Mouse (Mus musculus) CH12.LX (cell line): ENCODE results near the gene Rai14. TPM values are rescaled to one million over a fixed set of nuclear protein-coding genes. Genes with fewer than 3 reads are reported as not detected.

Experiments used
- DNase-seq: peaks from one replicate; pipeline ENCODE4 v3.0.0-alpha.2; 2013; ENCODE audit errors: extremely low read depth
- H3K27ac ChIP-seq: 2 replicates; pipeline ENCODE4 v1.5.1; 2012; ENCODE audit warnings: low read depth, mild to moderate bottlenecking, control low read depth, moderate library complexity; ENCODE audit not compliant: insufficient read depth
- H3K27me3 ChIP-seq: replicated peaks from 2 replicates; pipeline ENCODE3; 2012; ENCODE audit warnings: inconsistent platforms
- H3K36me3 ChIP-seq, 2 experiments: replicated peaks in 1 of 2; 2 replicates each; pipeline versions ENCODE3 to v1.6.1; 2012; ENCODE audit warnings: inconsistent platforms in 1 of 2, low read length in 1 of 2, mild to moderate bottlenecking in 1 of 2, mixed read lengths in 1 of 2, moderate library complexity in 1 of 2; ENCODE audit not compliant: control insufficient read depth in 1 of 2, insufficient read depth in 1 of 2
- H3K4me1 ChIP-seq, 2 experiments: 2 replicates each; pipeline ENCODE4 v1.6.1; 2012; ENCODE audit warnings: inconsistent platforms in 1 of 2, moderate library complexity in 1 of 2; ENCODE audit not compliant: insufficient read depth in 2 of 2, control insufficient read depth in 1 of 2
- H3K4me2 ChIP-seq: 2 replicates; pipeline ENCODE4 v1.6.1; 2012; ENCODE audit warnings: low read depth, mild to moderate bottlenecking, control low read depth; ENCODE audit not compliant: poor library complexity, insufficient read depth, severe bottlenecking
- H3K4me3 ChIP-seq, 3 experiments: fragments of 150-350 bp in 1 of 3; sonication (generic) in 1 of 3; replicated peaks in 1 of 3; 2 replicates each; pipeline versions ENCODE3 to v1.5.1; 2011 to 2012; ENCODE audit warnings: low read depth in 2 of 3, low read length in 2 of 3, mild to moderate bottlenecking in 2 of 3, moderate library complexity in 2 of 3, control low read depth in 1 of 3, improper control_type of control experiment in 1 of 3, inconsistent platforms in 1 of 3, mixed read lengths in 1 of 3; ENCODE audit not compliant: poor library complexity in 1 of 3
- H3K79me2 ChIP-seq: replicated peaks from 2 replicates; pipeline ENCODE4 v1.6.1; 2012; ENCODE audit warnings: mild to moderate bottlenecking, moderate library complexity; ENCODE audit not compliant: control insufficient read depth, poor library complexity, insufficient read depth, severe bottlenecking; ENCODE audit errors: extremely low read depth
- H3K9ac ChIP-seq: 2 replicates; pipeline ENCODE4 v1.6.1; 2012; ENCODE audit warnings: low read depth, mild to moderate bottlenecking, control low read depth, moderate library complexity; ENCODE audit not compliant: insufficient read depth
- H3K9me3 ChIP-seq: replicated peaks from 2 replicates; pipeline ENCODE3; 2012; ENCODE audit warnings: low read length, inconsistent platforms, mixed read lengths
- CHD2 ChIP-seq: IDR thresholded peaks from 2 replicates; pipeline ENCODE4 v1.6.1; 2011; ENCODE audit warnings: low read length, improper control_type of control experiment
- CTCF ChIP-seq, 2 experiments: IDR thresholded peaks in 1 of 2; conservative IDR thresholded peaks in 1 of 2; 2 replicates each; pipeline ENCODE4 v1.5.1; 2011 to 2012; ENCODE audit warnings: low read depth in 2 of 2, low read length in 2 of 2, improper control_type of control experiment in 1 of 2, inconsistent platforms in 1 of 2, mild to moderate bottlenecking in 1 of 2, moderate library complexity in 1 of 2
- E2F4 ChIP-seq: IDR thresholded peaks from 2 replicates; pipeline ENCODE4 v1.6.1; 2011; ENCODE audit warnings: low read depth, low read length, improper control_type of control experiment; ENCODE audit not compliant: insufficient replicate concordance
- EP300 ChIP-seq: IDR thresholded peaks from 2 replicates; pipeline ENCODE4 v1.6.1; 2011; ENCODE audit warnings: low read length, improper control_type of control experiment
- ETS1 ChIP-seq: conservative IDR thresholded peaks from 2 replicates; pipeline ENCODE4 v1.6.1; 2012; ENCODE audit warnings: low read depth, mild to moderate bottlenecking, inconsistent platforms, low read length, improper control_type of control experiment, moderate library complexity
- HCFC1 ChIP-seq: IDR thresholded peaks from 2 replicates; pipeline ENCODE4 v1.6.1; 2012; ENCODE audit warnings: low read depth, mild to moderate bottlenecking, inconsistent platforms, low read length, improper control_type of control experiment
- MAFK ChIP-seq: IDR thresholded peaks from 2 replicates; pipeline ENCODE4 v1.6.1; 2011; ENCODE audit warnings: low read length, improper control_type of control experiment; ENCODE audit not compliant: insufficient replicate concordance
- MAX ChIP-seq: IDR thresholded peaks from 2 replicates; pipeline ENCODE4 v1.6.1; 2011; ENCODE audit warnings: low read length, improper control_type of control experiment
- MEF2A ChIP-seq: IDR thresholded peaks from 2 replicates; pipeline ENCODE4 v1.6.1; 2014; ENCODE audit warnings: low read depth, mild to moderate bottlenecking, inconsistent platforms, low read length, improper control_type of control experiment, borderline replicate concordance
- MXI1 ChIP-seq: IDR thresholded peaks from 2 replicates; pipeline ENCODE4 v1.6.1; 2011; ENCODE audit warnings: mild to moderate bottlenecking, low read depth, low read length, improper control_type of control experiment
- MYC ChIP-seq: IDR thresholded peaks from 2 replicates; pipeline ENCODE4 v1.6.1; 2011; ENCODE audit warnings: low read depth, mild to moderate bottlenecking, improper control_type of control experiment, low read length
- NELFE ChIP-seq: IDR thresholded peaks from 2 replicates; pipeline ENCODE4 v1.6.1; 2011; ENCODE audit warnings: low read depth, low read length, improper control_type of control experiment
- NRF1 ChIP-seq: IDR thresholded peaks from 2 replicates; pipeline ENCODE4 v1.6.1; 2014; ENCODE audit warnings: low read depth, mild to moderate bottlenecking, inconsistent platforms, low read length, improper control_type of control experiment, moderate library complexity
- RAD21 ChIP-seq: IDR thresholded peaks from 2 replicates; pipeline ENCODE4 v1.6.1; 2011; ENCODE audit warnings: low read depth, mild to moderate bottlenecking, low read length, improper control_type of control experiment, moderate library complexity
- SIN3A ChIP-seq: IDR thresholded peaks from 2 replicates; pipeline ENCODE4 v1.6.1; 2012; ENCODE audit warnings: low read length, improper control_type of control experiment, inconsistent platforms
- TCF12 ChIP-seq: IDR thresholded peaks from 2 replicates; pipeline ENCODE4 v1.6.1; 2014; ENCODE audit warnings: low read depth, mild to moderate bottlenecking, inconsistent platforms, low read length, improper control_type of control experiment
- USF1 ChIP-seq: IDR thresholded peaks from 2 replicates; pipeline ENCODE4 v1.6.1; 2014; ENCODE audit warnings: low read depth, mild to moderate bottlenecking, inconsistent platforms, low read length, improper control_type of control experiment
- ZC3H11A ChIP-seq: IDR thresholded peaks from 2 replicates; pipeline ENCODE4 v1.6.1; 2012; ENCODE audit warnings: low read depth, mild to moderate bottlenecking, inconsistent platforms, low read length, improper control_type of control experiment
- ZMIZ1 ChIP-seq: IDR thresholded peaks from 2 replicates; pipeline ENCODE4 v1.6.1; 2012; ENCODE audit warnings: low read depth, mild to moderate bottlenecking, inconsistent platforms, low read length, improper control_type of control experiment
- ZNF384 ChIP-seq: IDR thresholded peaks from 2 replicates; pipeline ENCODE4 v1.6.1; 2012; ENCODE audit warnings: low read depth, low read length, improper control_type of control experiment, inconsistent platforms
- dilution Hi-C: fragments of 300-500 bp; cut with MboI; formaldehyde crosslinking; loops from 2 replicates; pipeline ENCODE4 v1.14.3; 2020; ENCODE audit warnings: low sequenced_read_pairs; ENCODE audit not compliant: extremely low pct_unique_long_range_greater_than_20kb, extremely low pct_ligation_motif_present
- in situ Hi-C: fragments of 300-500 bp; cut with MboI; formaldehyde crosslinking; loops from 3 replicates; pipeline ENCODE4 v1.14.3; 2019; ENCODE audit warnings: low sequenced_read_pairs, low pct_ligation_motif_present, low pct_unique_long_range_greater_than_20kb, mixed read lengths
- polyA plus RNA-seq: library from polyadenylated mRNA; unstranded; fragments of >175 nt; gene quantifications from 2 replicates; pipeline ENCODE4 v1.2.1, GENCODE M21; 2012; ENCODE audit warnings: low read depth; ENCODE audit not compliant: insufficient read length
- total RNA-seq, 2 experiments: library from RNA; depleted of rRNA; stranded (reverse); fragments of 300-350 nt in 1 of 2; fragments of >200 nt in 1 of 2; gene quantifications; 2 replicates each; pipeline ENCODE4 v1.2.3; 2012 to 2014

Rai14 gene
- total and polyA plus RNA-seq, 3 experiments, result 7.5 to 14.1 (median 9.6) TPM

- peak; percentile 48; the same call in 1 of the 2 replicates for TF ChIP-seq MYC
- TF ChIP-seq NELFE, result peak; percentile 51; the same call in 1 of the 2 replicates
- TF ChIP-seq RAD21, result peak; percentile 62
- TF ChIP-seq MAFK, result no peak
- peak; percentile 43; the same call in 1 of the 2 replicates for TF ChIP-seq MAX
- TF ChIP-seq ZMIZ1, result no peak
- TF ChIP-seq ETS1, result 0 out of 2 replicates have a peak, but pooled peaks have one; percentile 12
Observed at GRCm38 (mm10) chr15:10583408-10583807, 131.0 kb downstream of the Rai14 start (continued).

- dilution Hi-C loops, result no loop called here
- TF ChIP-seq CHD2 (no peak), SIN3A (no peak), NRF1 (no peak), CTCF (conservative IDR thresholded peaks at IDR 0.05 in 1 of 2, IDR thresholded peaks at IDR 0.05 in 1 of 2; ENCODE audit: low read depth in 2 of 2, low read length in 2 of 2) (no peak), TCF12 (peak; percentile 66), MEF2A (peak; percentile 87), ETS1 (peak; percentile 71), EP300 (peak; percentile 57; the same call in 1 of the 2 replicates), ZC3H11A (no peak), HCFC1 (no peak)
- no peak overlapping the region; the same call in 1 of the 2 replicates for H3K27ac ChIP-seq
- peaks cover 0 to 27% of the 10 kb centered on the region in 2 experiments for H3K36me3 ChIP-seq
- H3K4me3 ChIP-seq, result no peak overlapping the region
- no peaks in the 10 kb centered on the region for H3K9me3 ChIP-seq
- DNase-seq, result peak; percentile 49
- peak overlapping the region; percentile 63 for H3K4me2 ChIP-seq
- no peaks in the 10 kb centered on the region for H3K27me3 ChIP-seq
- no peaks in the 10 kb centered on the region for H3K79me2 ChIP-seq
- in situ Hi-C loops, result no loop called here
- H3K9ac ChIP-seq, result no peak overlapping the region
- peaks cover 8 to 31% of the 10 kb centered on the region in 2 experiments; a peak in 3 of 4 replicates for H3K4me1 ChIP-seq
Observed at GRCm38 (mm10) chr15:10579159-10579558, 135.3 kb downstream of the Rai14 start.

GRCm38 (mm10) chr15:10566486-10566885, 147.9 kb downstream of the Rai14 start:
- dilution Hi-C loops (no loop called here), in situ Hi-C loops (no loop called here)
- Histone ChIP-seq H3K4me3 (no peak overlapping the region), H3K79me2 (no peaks in the 10 kb centered on the region), H3K9me3 (peaks cover 3% of the 10 kb centered on the region), H3K27ac (no peak overlapping the region), H3K27me3 (no peaks in the 10 kb centered on the region), H3K4me1 (peaks cover 0 to 4% of the 10 kb centered on the region in 2 experiments; a peak in 1 of 4 replicates), H3K9ac (no peak overlapping the region), H3K36me3 (peaks cover 4 to 32% of the 10 kb centered on the region in 2 experiments)
- TF ChIP-seq SIN3A, result no peak
- TF ChIP-seq MXI1, result no peak
- TF ChIP-seq MEF2A, result no peak
- TF ChIP-seq EP300, result no peak
- no peak for TF ChIP-seq USF1
- no peak for TF ChIP-seq ZNF384
- no peak for TF ChIP-seq E2F4
- TF ChIP-seq, all 38 proteins: peak for 0
- DNase-seq, result no peak
- no peak overlapping the region for H3K4me2 ChIP-seq
